Mouse (Mus musculus) lung, postnatal 10 days (tissue): ENCODE results near the gene Tada2a.

Experiments used
- DNase-seq: peaks from one replicate; pipeline ENCODE4 v3.0.0; 2021

The Tada2a gene

DNA sequence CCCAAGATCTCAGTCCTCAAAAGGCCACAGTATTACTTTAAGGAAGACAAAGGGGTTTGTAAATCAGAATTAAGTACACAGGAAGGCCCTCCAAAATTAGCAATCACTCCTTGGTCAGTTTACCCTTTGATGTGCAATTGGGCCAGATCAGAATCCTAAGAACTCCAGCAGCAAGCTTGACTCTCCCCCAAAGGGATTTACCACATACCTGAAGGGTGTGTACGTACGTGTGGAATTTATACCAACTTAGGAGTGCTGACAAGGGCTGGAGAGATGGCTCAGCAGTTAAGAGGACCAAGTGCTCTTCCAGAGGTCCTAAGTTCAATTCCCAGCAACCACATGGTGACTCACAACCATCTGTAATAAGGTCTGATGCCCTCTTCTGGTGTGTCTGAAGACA is 67.5 kb downstream of the Tada2a start:
- DNase-seq = no peak

DNA sequence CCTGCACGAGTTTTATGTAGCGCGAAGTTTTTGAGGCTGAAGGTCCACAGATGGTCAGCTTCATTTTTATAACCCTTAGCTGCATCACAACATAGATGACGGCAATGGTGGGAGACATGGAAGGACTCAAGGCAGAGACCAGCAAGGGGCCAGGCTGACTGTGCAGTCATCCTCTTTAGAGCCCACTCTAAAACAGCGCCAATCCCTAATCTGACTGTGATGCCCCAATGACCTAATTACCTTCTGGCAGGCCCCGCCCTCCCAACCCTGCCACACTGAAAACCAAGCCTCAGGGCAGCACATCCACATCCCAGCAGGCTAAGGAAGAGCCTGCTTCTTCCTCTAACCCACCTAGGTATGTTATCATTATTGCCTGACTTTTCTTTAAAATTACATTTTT is 68.8 kb downstream of the Tada2a start:
- DNase-seq = no peak

DNA sequence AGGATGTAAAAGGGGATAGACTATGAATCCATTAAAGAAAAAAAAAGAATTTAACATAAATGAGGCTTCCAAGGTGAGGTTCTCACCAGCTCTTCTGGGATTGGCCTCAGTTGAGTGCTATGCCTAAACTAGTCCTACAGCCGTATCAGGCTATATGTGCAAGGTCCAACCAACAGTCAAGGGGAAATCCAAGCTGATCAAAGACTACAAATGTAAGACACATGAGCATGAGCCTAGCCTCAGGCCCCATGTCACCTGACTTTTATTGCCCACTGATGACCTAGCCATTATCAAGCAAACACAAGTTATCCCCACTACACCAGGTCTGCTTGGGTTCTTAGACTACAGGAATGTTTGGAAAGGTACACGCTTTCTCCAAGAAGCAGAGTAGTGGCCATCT is 69.6 kb downstream of the Tada2a start:
- DNase-seq = no peak

DNA sequence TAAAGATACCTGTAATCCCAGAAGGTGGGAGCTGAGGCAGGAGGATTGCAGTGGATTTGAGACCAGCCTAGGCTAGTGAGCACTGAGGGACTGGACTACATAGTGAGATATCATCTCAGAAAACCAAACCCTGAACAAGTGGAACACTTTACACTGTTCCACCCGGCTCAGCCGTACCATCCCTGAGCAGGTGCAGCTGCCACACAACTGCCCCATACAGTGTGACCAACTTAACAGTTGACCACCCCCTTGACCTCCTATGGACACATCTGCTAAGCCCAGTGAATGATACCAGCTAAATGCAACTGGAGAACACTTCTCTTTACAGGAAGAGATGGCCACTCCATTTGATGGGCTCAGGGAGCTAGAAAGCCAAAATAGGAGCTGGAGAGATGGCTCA is 72.0 kb downstream of the Tada2a start:
- DNase-seq = no peak

DNA sequence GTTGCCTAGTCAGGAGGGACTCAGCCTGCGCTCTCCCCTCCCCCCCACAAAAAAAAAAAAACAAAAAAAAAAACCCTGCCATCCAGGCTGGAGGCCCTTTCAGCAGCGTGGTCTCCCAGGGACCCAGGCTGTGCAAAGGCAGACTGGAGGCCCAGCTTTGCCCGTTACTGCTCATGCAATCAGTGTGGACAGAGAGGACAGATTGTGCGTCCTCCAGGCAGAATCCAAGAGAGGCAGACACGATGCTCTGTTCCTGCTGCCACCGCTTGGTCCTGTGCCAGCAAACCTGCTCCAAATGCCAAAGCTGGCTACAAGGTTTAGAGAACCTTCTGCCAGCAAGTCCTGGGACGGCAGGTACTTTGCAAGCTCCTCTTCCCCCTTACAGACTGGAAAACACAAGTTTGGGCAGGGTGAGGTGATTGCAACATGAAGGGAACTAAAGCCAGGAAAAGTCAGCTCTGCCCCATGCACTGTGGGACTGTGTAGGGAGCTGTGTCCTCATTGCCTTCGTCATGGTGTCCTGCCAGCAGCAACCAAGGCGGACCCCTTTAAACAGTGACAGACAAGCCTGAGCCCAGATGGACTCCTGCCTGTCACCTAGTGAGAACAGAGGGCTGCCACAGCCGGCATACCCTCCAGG is 75.8 kb downstream of the Tada2a start:
- peak; percentile 19 for DNase-seq

DNA sequence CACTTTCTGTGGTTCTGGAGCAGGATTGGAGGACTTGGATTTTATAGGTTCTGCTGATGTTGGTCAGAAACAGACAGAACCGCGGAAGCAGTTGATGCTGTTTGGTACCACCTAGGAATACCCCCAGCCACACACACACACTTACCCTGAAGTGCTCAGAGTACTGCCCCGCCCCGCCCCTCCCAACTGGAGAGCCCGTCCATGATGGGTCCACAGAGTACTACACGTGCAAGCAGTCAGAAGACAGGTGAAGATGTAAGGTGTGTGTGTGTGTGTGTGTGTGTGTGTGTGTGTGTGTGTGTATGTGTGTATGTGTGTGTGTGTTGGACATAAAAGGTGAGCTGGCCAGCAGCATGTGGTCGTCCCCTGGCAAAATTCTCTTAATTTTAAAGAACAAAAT is 76.3 kb downstream of the Tada2a start:
- no peak for DNase-seq

DNA sequence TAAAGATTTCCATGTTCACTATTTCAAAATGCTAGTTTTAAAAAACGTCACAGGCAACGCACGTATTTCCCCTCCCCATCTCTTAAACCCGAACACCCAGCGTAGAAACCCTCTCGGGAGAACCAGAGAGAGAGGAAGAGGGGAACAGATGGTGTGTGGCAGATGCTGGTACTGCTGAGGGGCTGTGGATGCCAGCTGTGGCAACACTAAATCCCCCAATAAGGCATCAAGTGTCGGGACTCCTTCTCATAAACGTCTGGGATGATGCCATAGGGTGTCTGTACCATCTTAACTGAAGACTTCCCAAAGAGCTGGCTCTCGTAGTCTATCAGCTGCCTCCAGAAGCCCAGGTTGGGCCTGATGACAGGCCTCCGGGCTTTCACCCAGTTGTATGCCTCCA is 81.0 kb downstream of the Tada2a start:
- no peak for DNase-seq

DNA sequence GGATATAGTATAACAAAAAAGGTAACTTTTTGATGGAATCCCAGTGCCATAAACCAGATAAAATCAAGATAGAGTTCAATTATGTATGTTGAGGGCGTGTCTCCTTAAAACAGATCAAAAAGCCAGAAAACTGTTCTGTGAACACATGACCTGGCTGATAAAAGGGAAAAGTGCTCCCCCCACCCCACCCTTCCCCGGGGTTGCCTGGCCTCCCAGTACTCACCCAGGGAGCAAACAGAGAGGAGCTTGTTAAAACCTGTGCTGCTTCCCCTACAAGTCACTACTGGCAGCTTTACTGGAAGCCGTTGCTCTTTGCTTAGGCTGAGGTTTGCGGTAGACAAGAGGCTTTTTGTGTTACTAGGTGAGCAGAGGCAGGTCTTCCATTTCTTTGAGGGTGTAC is 82.1 kb downstream of the Tada2a start:
- no peak for DNase-seq

DNA sequence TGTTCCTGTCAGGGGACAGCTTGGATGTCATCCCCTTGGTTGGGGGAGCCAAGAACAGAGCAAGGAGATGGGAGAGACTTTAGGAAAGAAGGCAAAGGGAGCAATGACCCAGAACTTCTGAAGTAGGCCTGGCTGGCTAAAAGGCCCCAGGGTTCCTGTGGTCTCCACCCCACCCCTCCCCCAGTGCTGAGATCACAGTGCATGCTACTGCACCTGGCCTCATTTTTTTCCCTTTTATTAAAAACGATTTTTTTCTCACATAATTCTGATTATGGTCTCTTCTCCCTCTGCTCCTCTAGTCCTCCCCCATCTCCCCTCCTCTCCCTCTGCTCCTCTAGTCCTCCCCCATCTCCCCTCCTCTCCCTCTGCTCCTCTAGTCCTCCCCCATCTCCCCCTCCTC is 84.4 kb downstream of the Tada2a start:
- no peak for DNase-seq

DNA sequence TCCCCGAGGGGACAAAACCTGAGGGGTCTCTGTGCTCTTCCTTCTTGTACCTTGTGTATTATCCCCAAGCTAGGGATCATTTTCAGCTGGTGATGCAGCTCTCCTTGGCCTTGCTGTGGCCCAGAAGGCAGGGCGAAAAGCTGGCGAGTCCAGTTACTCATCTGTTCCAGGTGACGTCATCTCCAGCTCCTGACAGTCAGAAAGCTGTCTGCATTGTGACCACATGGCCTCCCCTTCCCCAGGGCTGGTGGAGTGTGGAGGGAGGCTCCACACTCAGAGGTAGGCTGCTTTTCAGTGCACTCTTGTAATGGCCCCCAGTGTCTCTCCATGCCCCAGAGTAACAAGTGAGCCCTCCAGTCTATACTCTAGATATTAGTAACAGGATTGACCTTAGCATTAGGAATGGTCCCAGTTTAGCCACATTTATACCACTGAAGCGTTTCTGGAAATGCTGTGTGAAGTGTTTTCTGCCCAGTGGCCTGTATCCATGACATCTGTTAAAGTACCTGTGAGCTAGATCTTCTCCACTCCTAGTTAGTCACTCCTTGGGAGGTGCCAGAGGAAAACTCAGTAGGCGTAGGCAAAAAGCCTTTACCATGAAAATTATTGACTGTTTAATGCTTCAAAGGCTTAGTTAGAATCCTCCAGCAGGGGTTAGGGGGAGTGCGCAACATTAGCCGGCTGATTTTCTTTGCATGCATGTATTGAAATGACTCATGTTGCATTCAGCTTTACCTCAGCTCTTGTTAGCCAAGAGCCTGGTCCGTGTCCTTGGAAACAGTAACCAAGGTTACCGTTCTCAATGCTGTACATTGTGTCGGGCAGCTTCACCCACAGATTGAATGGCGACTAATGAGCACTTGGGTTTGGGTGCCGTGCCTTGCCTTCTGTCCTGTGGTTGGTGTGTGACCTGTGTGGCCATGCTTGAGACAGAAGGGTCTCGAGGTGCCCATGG is 86.3 kb downstream of the Tada2a start:
- DNase-seq = no peak

DNA sequence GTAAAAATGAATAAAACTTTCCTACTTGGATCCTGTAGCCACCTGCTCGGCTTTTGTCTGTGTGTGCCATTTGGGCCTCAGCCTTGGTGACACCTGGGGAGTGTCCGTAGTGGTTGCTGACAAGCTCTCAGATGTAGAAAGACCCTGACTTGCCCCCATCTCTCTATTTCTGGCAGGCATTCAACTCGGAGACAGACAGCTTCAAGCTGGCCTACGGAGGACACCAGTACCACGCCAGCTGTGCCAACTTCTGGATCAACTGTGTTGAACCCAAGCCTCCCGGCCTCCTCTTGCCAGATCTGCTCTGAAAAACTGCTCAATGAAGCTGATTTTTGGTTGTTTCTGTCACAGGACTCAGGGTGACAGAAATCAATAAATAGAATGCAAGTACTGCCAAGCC is 88.8 kb downstream of the Tada2a start:
- DNase-seq = peak; percentile 78

DNA sequence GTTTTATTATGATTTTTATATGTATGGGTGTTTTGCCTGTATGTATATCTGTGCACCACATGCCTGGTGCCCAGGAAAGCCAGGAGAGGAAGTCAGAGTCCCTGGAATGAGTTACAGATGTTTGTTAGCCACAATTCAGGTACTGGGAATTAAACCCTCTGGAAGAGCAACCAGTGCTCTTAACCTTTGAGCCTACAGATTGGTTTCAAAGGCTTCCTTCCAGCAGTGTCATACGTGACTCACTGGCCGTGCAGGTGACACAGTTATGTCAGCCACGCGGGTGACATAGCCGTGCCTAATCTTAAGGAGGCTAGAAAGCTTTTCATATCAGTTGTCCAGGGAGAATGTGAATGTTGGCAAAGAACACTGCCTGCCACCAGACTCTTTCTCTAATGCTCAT is 95.7 kb downstream of the Tada2a start:
- no peak for DNase-seq

DNA sequence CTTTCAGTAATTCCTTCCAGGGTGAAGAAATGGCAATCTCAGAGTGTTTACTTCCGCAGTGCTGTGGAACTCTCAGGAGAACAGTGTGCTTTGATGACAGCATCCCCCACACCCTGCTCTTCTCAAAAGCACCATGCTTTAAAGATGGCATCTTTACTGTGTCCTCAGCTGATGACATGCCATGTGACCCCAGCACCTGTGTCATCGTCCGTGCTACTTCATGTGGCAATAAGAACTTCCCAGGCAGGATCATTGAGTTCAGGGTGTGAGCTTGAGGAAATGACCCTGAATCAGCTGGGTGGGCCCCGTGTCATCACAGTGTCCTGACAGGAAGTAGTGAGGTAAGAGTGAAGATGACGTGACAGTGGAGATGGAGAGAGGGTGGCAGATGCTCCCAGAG is 96.8 kb downstream of the Tada2a start:
- DNase-seq = no peak

DNA sequence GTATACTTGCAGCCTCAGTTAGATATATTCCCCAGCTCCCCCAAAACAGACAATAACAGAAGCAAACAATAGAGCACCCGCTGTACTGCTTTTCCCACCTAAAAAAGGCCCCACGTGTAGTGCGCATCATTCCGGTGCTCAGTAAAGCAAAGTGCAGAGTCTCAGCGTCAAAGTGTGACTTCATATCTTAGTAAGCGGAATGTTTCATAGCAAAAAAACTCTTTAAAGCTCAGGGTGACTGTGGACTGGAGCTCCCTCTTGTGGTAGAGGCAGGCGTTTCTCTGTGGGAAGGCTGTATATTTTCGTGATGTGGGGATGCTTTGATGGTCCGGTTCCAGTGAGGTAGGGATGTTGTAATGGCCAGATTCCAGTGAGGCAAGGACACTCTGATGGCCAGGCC is 97.4 kb downstream of the Tada2a start:
- DNase-seq = peak; percentile 69
